Mouse (Mus musculus): Measurements from ENCODE around the gene Rpp30. TPM values are rescaled to one million over a fixed set of nuclear protein-coding genes. Genes with fewer than 3 reads are reported as not detected.

Gene Rpp30
- polyA plus RNA-seq, 1 experiment from 2014 or later: 76.2 TPM

DNA sequence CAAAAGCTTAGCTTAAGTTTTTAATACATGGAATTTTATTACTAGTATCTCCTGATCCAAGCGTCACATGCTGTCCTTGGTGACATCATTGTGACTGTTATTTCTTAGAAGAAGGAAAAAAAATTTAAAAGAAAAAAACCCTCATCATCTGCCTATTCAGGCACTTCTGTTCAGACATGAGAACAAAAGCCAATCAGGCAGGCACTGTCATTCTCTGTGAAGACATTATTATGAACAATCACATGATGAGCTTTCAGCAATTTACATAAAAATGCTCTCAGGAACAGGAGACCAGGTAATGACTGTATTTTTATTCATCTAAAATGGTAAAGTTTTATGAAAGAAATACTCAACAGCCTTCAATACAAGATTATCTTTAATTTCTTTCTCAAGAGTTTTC is 14.7 kb downstream of the Rpp30 start:
- peaks cover 14% of the 10 kb centered on the region for H3K36me3 ChIP-seq (ENCODE audit: control insufficient read depth, insufficient read depth, low read length)
- no peak for ATAC-seq (ENCODE audit: low read depth)

DNA sequence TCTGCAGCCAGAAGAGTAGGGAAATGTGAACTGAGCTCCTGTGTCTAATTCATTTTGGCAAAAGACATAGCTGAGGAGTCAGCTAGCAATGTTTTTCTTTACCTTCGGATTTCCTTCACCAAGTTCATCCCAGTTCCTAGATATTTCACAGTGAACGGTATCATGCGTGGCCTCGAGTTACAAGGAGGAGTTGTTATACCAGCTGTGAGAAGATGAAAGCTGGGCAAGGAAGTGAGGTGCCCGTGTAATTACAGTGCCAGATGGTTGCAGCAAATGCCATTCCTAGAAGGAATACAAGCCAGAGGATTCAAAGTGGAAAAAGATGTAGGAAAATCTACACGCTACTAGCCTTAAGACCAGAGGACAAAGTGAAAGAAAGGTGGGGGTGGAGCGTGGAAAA is 15.4 kb downstream of the Rpp30 start:
- 85% methylated on average over 7 of the region's 7 CpGs for WGBS
- no peak overlapping the region for H3K9ac ChIP-seq (ENCODE audit: low read length)
- H3K9me3 ChIP-seq (ENCODE audit: control insufficient read depth, low read length): no peaks in the 10 kb centered on the region
- H3K27ac ChIP-seq (ENCODE audit: low read length): no peak overlapping the region
- H3K4me1 ChIP-seq (replicated peaks; ENCODE audit: control insufficient read depth, insufficient read depth, low read length): no peaks in the 10 kb centered on the region
- ATAC-seq (ENCODE audit: low read depth): no peak
- H3K27me3 ChIP-seq (ENCODE audit: control insufficient read depth, insufficient read depth, low read depth, low read length): no peaks in the 10 kb centered on the region
- peaks cover 17% of the 10 kb centered on the region for H3K36me3 ChIP-seq (ENCODE audit: control insufficient read depth, insufficient read depth, low read length)
- no peak overlapping the region for H3K4me2 ChIP-seq (ENCODE audit: low read depth, low read length)
- H3K4me3 ChIP-seq (ENCODE audit: low read length): no peak overlapping the region

More for the DNA sequence above, 14.7 kb downstream of the Rpp30 start:
- Histone ChIP-seq H3K27ac (ENCODE audit: low read length) (no peak overlapping the region), H3K4me3 (ENCODE audit: low read length) (no peak overlapping the region), H3K9me3 (ENCODE audit: control insufficient read depth, low read length) (no peaks in the 10 kb centered on the region), H3K27me3 (ENCODE audit: control insufficient read depth, insufficient read depth, low read depth, low read length) (no peaks in the 10 kb centered on the region), H3K9ac (ENCODE audit: low read length) (no peak overlapping the region), H3K4me1 (replicated peaks; ENCODE audit: control insufficient read depth, insufficient read depth, low read length) (no peaks in the 10 kb centered on the region), H3K4me2 (ENCODE audit: low read depth, low read length) (no peak overlapping the region)
- WGBS: 90% methylated on average over 1 of the region's 1 CpGs

DNA sequence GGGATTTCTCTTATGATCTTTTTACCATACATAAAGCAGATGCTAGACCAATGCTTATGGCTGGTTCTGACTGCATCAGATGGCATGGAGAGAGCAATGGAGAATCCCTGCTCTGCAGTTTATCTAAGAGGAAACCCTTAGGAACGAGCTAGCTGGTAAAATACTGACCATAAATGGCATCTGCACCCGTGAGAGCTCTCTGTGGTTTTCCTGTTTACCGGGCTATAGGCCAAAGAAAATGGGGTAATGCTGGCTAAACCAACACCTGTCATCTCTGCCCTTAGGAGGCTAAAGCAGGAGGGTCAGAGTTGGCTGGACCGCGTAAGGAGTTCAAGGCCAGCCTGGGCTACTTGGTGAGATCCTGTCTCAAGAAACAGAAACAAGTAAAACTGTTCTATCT is 20.4 kb downstream of the Rpp30 start:
- Histone ChIP-seq H3K9ac (ENCODE audit: low read length) (no peak overlapping the region), H3K27ac (ENCODE audit: low read length) (no peak overlapping the region), H3K4me3 (ENCODE audit: low read length) (no peak overlapping the region), H3K4me2 (ENCODE audit: low read depth, low read length) (no peak overlapping the region), H3K4me1 (replicated peaks; ENCODE audit: control insufficient read depth, insufficient read depth, low read length) (no peaks in the 10 kb centered on the region), H3K36me3 (ENCODE audit: control insufficient read depth, insufficient read depth, low read length) (peaks cover 11% of the 10 kb centered on the region), H3K9me3 (ENCODE audit: control insufficient read depth, low read length) (no peaks in the 10 kb centered on the region), H3K27me3 (ENCODE audit: control insufficient read depth, insufficient read depth, low read depth, low read length) (no peaks in the 10 kb centered on the region)
- no peak for ATAC-seq (ENCODE audit: low read depth)
- 81% methylated on average over 5 of the region's 5 CpGs for WGBS

DNA sequence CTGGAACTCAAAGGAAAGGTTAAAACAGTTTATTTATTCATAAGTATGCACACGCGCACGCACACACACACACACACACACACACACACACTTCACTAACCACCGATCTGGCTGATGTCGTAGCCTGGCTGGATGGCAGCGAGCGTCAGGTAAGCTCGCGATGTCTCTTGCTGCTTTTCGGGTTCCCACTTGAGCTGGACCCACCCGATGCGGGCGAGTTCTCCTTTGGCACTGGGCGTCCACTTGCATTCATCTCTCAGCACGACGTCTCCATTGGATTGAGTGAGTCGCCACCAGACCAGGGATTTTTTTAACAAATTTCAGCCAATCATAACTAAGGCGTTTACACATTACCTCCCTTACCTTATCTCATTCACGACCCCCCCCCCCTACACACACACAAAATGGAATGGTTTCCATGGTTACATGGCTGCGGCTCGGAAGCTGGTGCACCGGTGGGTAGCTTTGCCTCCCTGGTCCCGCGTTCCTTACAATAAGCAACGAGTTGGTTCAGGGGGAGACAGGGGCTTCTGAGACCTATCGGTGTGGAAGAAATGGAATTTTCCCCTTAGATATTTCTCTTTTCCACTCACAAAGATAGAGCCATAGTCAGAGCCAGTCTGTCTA is 25.9 kb downstream of the Rpp30 start:
- no peak overlapping the region for H3K27ac ChIP-seq (ENCODE audit: low read length)
- H3K4me3 ChIP-seq (ENCODE audit: low read length): peak overlapping the region; percentile 6; the same call in 1 of the 2 replicates
- peaks cover 6% of the 10 kb centered on the region; the same call in 1 of the 2 replicates for H3K4me1 ChIP-seq (replicated peaks; ENCODE audit: control insufficient read depth, insufficient read depth, low read length)
- no peaks in the 10 kb centered on the region for H3K27me3 ChIP-seq (ENCODE audit: control insufficient read depth, insufficient read depth, low read depth, low read length)
- peak overlapping the region; percentile 37 for H3K4me2 ChIP-seq (ENCODE audit: low read depth, low read length)
- H3K36me3 ChIP-seq (ENCODE audit: control insufficient read depth, insufficient read depth, low read length): no peaks in the 10 kb centered on the region; the same call in 1 of the 2 replicates
- no peaks in the 10 kb centered on the region for H3K9me3 ChIP-seq (ENCODE audit: control insufficient read depth, low read length)
- 52% methylated on average over 26 of the region's 26 CpGs for WGBS
- no peak overlapping the region for H3K9ac ChIP-seq (ENCODE audit: low read length)
- ATAC-seq (ENCODE audit: low read depth): no peak

DNA sequence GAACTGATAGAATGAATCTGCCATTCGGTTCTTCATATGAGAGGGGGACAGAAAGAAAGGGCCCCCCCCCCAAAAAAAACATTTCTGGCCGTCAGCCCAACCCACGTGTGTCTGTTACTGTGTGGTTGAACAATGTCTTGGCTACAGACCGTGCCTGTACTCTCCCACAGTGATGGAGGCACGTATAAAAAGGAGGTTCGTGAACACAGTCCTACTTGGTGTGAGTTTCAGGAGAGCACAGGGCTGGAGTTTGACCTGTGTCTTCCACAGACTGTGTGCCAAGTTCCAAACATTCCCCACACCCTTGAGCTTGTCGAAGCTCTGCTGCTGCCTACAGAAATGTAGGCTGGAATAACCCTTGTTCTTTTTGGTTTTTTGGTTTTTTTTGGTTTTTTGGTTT is 26.9 kb downstream of the Rpp30 start:
- WGBS: 27% methylated on average over 7 of the region's 7 CpGs
- peak; percentile 51; the same call in 1 of the 2 replicates for ATAC-seq (ENCODE audit: low read depth)
- Histone ChIP-seq H3K27me3 (ENCODE audit: control insufficient read depth, insufficient read depth, low read depth, low read length) (no peaks in the 10 kb centered on the region), H3K27ac (ENCODE audit: low read length) (no peak overlapping the region), H3K4me2 (ENCODE audit: low read depth, low read length) (no peak overlapping the region), H3K4me3 (ENCODE audit: low read length) (no peak overlapping the region), H3K4me1 (replicated peaks; ENCODE audit: control insufficient read depth, insufficient read depth, low read length) (peaks cover 6% of the 10 kb centered on the region; the same call in 1 of the 2 replicates), H3K9me3 (ENCODE audit: control insufficient read depth, low read length) (no peaks in the 10 kb centered on the region), H3K9ac (ENCODE audit: low read length) (no peak overlapping the region), H3K36me3 (ENCODE audit: control insufficient read depth, insufficient read depth, low read length) (no peaks in the 10 kb centered on the region; the same call in 1 of the 2 replicates)

DNA sequence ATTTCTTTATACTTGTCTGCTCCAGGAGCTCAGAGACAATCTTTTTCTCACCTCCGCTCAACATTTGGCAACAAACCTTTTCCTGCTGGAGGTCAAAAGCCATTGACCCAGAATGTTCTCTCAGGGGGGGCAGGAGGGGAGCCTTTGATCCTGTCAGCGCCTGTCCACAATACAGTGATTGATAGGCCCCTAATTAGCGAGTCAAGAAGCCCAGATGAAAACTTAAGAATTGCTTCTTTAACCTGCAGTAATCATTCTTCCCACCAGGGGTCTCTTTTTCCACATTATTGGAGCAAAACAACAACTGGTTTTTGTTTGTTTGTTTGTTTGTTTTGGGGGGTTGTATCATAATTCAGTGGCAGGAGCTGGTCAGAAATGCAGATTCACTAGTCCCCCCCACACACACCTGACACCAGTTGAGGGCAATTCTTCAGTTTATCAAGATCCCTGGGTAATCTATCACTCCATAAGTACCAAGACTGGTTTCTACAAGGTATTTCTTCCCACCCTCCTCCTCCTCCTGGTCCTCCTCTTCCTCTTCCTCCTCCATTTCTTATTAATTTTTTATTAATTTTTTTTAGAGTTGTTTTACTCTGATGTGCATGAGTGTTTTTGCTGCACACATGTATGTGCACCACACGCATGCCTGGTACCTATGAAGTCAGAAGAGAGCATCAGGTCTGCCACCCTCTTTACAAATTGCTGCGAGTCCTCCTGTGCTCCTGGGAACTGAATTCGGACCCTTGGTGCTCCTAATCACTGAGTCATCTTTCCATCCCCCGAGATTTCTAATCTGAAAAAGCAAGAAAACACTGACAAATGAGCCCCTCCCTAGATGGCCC is 27.8 kb downstream of the Rpp30 start:
- WGBS: 26% methylated on average over 7 of the region's 7 CpGs
- no peaks in the 10 kb centered on the region for H3K36me3 ChIP-seq (ENCODE audit: control insufficient read depth, insufficient read depth, low read length)
- H3K9ac ChIP-seq (ENCODE audit: low read length): no peak overlapping the region
- no peaks in the 10 kb centered on the region for H3K9me3 ChIP-seq (ENCODE audit: control insufficient read depth, low read length)
- peaks cover 7% of the 10 kb centered on the region for H3K4me1 ChIP-seq (replicated peaks; ENCODE audit: control insufficient read depth, insufficient read depth, low read length)
- H3K27ac ChIP-seq (ENCODE audit: low read length): no peak overlapping the region
- no peaks in the 10 kb centered on the region for H3K27me3 ChIP-seq (ENCODE audit: control insufficient read depth, insufficient read depth, low read depth, low read length)
- H3K4me2 ChIP-seq (ENCODE audit: low read depth, low read length): peak overlapping the region; percentile 25; the same call in 1 of the 2 replicates
- H3K4me3 ChIP-seq (ENCODE audit: low read length): no peak overlapping the region
- no peak for ATAC-seq (ENCODE audit: low read depth)

DNA sequence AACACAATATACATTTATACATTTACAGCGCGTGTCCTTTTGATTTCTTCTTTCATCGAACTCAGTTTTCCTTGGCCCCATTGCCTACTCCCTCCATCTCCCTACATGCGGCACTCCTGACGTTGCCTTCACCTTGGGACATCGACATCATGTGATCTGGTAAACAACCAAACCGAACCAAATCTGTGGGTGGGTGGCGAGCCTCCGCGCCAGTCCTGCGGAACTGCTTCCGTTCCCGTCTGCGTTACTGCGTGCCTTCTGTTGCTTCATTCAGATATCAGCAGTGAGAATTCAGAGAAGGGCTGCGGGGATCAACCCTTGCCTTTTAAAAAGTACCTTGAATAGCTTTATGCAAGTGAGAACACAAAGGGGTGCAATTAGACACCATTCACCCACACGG is 28.5 kb downstream of the Rpp30 start:
- H3K9ac ChIP-seq (ENCODE audit: low read length): no peak overlapping the region
- no peaks in the 10 kb centered on the region for H3K9me3 ChIP-seq (ENCODE audit: control insufficient read depth, low read length)
- no peaks in the 10 kb centered on the region for H3K27me3 ChIP-seq (ENCODE audit: control insufficient read depth, insufficient read depth, low read depth, low read length)
- H3K4me2 ChIP-seq (ENCODE audit: low read depth, low read length): no peak overlapping the region
- no peak for ATAC-seq (ENCODE audit: low read depth)
- H3K27ac ChIP-seq (ENCODE audit: low read length): no peak overlapping the region
- 50% methylated on average over 17 of the region's 17 CpGs for WGBS
- H3K4me3 ChIP-seq (ENCODE audit: low read length): no peak overlapping the region
- peaks cover 13% of the 10 kb centered on the region for H3K4me1 ChIP-seq (replicated peaks; ENCODE audit: control insufficient read depth, insufficient read depth, low read length)
- H3K36me3 ChIP-seq (ENCODE audit: control insufficient read depth, insufficient read depth, low read length): no peaks in the 10 kb centered on the region

DNA sequence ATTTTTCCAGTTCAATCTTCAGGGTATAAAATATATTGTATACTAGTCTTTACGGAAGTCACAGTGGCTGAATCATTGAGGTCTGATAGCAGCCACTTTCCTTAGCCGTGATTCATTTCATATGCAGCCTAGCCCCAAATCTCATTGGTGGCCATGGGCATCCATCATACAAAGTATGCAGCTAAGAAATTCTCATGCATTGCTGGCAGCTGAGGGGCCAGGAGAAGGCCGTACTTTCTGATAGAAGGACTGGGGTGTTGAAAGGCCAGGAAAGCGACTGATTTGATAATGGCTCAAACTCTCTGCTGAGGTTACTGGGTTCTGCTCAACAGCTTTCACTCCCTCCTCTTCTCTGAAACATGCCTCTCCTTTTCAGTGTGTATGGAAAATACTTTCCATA is 32.7 kb downstream of the Rpp30 start:
- Histone ChIP-seq H3K4me1 (replicated peaks; ENCODE audit: control insufficient read depth, insufficient read depth, low read length) (peaks cover 11% of the 10 kb centered on the region; the same call in 1 of the 2 replicates), H3K4me3 (ENCODE audit: low read length) (no peak overlapping the region), H3K9ac (ENCODE audit: low read length) (no peak overlapping the region), H3K27me3 (ENCODE audit: control insufficient read depth, insufficient read depth, low read depth, low read length) (no peaks in the 10 kb centered on the region), H3K4me2 (ENCODE audit: low read depth, low read length) (peak overlapping the region; percentile 42), H3K36me3 (ENCODE audit: control insufficient read depth, insufficient read depth, low read length) (no peaks in the 10 kb centered on the region), H3K9me3 (ENCODE audit: control insufficient read depth, low read length) (no peaks in the 10 kb centered on the region), H3K27ac (ENCODE audit: low read length) (no peak overlapping the region)
- 61% methylated on average over 4 of the region's 4 CpGs for WGBS
- no peak for ATAC-seq (ENCODE audit: low read depth)

DNA sequence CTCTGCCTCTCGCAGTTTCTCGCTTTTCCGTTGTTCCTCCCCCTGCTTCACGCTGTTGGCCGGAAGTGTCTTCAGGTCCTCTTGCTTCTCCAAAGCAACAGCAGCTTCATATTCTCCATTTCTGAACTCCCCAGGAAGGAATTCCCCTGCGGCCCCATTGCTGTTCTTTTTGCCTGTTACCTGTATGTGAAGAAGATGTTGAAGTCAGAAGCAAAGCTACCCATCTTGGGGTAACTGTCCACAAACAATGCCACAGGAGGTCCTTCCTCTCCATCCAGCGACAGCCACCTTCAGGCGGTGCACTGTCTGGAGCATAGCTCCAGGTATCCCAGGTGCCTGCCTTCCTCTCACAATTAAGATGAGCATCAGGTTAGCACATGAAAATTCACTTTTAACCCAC is 35.7 kb downstream of the Rpp30 start:
- Histone ChIP-seq H3K4me1 (replicated peaks; ENCODE audit: control insufficient read depth, insufficient read depth, low read length) (peaks cover 11% of the 10 kb centered on the region; the same call in 1 of the 2 replicates), H3K27me3 (ENCODE audit: control insufficient read depth, insufficient read depth, low read depth, low read length) (no peaks in the 10 kb centered on the region), H3K9me3 (ENCODE audit: control insufficient read depth, low read length) (peaks cover 3% of the 10 kb centered on the region; the same call in 1 of the 2 replicates), H3K9ac (ENCODE audit: low read length) (no peak overlapping the region), H3K4me2 (ENCODE audit: low read depth, low read length) (no peak overlapping the region), H3K36me3 (ENCODE audit: control insufficient read depth, insufficient read depth, low read length) (no peaks in the 10 kb centered on the region), H3K27ac (ENCODE audit: low read length) (no peak overlapping the region), H3K4me3 (ENCODE audit: low read length) (no peak overlapping the region)
- no peak for ATAC-seq (ENCODE audit: low read depth)
- WGBS: 84% methylated on average over 8 of the region's 8 CpGs

Data from lung, embryonic 16.5 days (tissue).